Mouse (Mus musculus) bone marrow, adult 2 months (tissue): ENCODE results near the gene Ccdc117. TPM values are rescaled to one million over a fixed set of nuclear protein-coding genes. Genes with fewer than 3 reads are reported as not detected.
A peak's percentile ranks its signal among the peaks of the same experiment; 100 is the strongest.
"Not testable (repeated sequence)": the region's sequence is repeated elsewhere in the genome, so short reads cannot be mapped to it uniquely, and the experiment has no call there.

Experiments
- H3K27ac ChIP-seq: fragments of 200-500 bp; 2 replicates; pipeline ENCODE4 v1.5.1; 2012; ENCODE audit warnings: low read depth, mild to moderate bottlenecking, control low read depth, inconsistent platforms, low read length; ENCODE audit not compliant: control insufficient read depth, poor library complexity, insufficient read depth
- H3K4me1 ChIP-seq: fragments of 200-500 bp; 2 replicates; pipeline ENCODE4 v1.6.1; 2011; ENCODE audit warnings: low read length; ENCODE audit not compliant: control insufficient read depth, insufficient read depth
- H3K4me3 ChIP-seq: fragments of 200-500 bp; replicated peaks from 2 replicates; pipeline ENCODE3; 2011; ENCODE audit warnings: mild to moderate bottlenecking, low read depth, low read length, control low read depth; ENCODE audit not compliant: control insufficient read depth
- CTCF ChIP-seq: fragments of 200-500 bp; IDR thresholded peaks from 2 replicates; pipeline ENCODE4 v1.5.1; 2011; ENCODE audit warnings: low read length, control low read depth; ENCODE audit not compliant: control insufficient read depth, insufficient read depth
- POLR2A ChIP-seq: fragments of 200-500 bp; IDR thresholded peaks from 2 replicates; pipeline ENCODE4 v1.6.1; 2011; ENCODE audit warnings: low read depth, mild to moderate bottlenecking, control low read depth, low read length, borderline replicate concordance; ENCODE audit not compliant: control insufficient read depth
- WGBS: fragments of 180-500 bp; shearing (Covaris S2); methylation state at CpG from one replicate; pipeline ENCODE4 v1.1.7; 2018; 5-methylcytosine and 5-hydroxymethylcytosine counted together
- polyA plus RNA-seq: library from polyadenylated mRNA; stranded (reverse); fragments of >200 nt; gene quantifications from 2 replicates; pipeline ENCODE4 v1.2.4, GENCODE M21; 2011; ENCODE audit warnings: low replicate concordance; ENCODE audit not compliant: missing spikeins, insufficient read depth, insufficient read length

Gene Ccdc117
- polyA plus RNA-seq, 1 experiment = 9.5 TPM

GRCm38 (mm10) chr11:5516617-5517016 is 25.4 kb downstream of the Ccdc117 start:
- TF ChIP-seq POLR2A = no peak
- TF ChIP-seq CTCF = no peak
- WGBS = 91% methylated on average over 14 of the region's 14 CpGs
- Histone ChIP-seq H3K4me3 (no peak overlapping the region), H3K27ac (no peak overlapping the region), H3K4me1 (peaks cover 3% of the 10 kb centered on the region; the same call in 1 of the 2 replicates)

- 86% methylated on average over 7 of the region's 7 CpGs for WGBS
- Histone ChIP-seq H3K4me1 (peaks cover 3% of the 10 kb centered on the region; the same call in 1 of the 2 replicates), H3K4me3 (no peak overlapping the region), H3K27ac (no peak overlapping the region)
- TF ChIP-seq CTCF (no peak), POLR2A (no peak)
These were observed 25.8 kb downstream of the Ccdc117 start for GRCm38 (mm10) chr11:5516151-5516550.

- no peak overlapping the region for H3K4me3 ChIP-seq
- 84% methylated on average over 6 of the region's 6 CpGs for WGBS
- no peak overlapping the region for H3K27ac ChIP-seq
- TF ChIP-seq CTCF (no peak), POLR2A (no peak)
- peaks cover 3% of the 10 kb centered on the region; the same call in 1 of the 2 replicates for H3K4me1 ChIP-seq
These were observed 26.3 kb downstream of the Ccdc117 start for GRCm38 (mm10) chr11:5515655-5516054.

- Histone ChIP-seq H3K4me1 (peaks cover 3% of the 10 kb centered on the region; the same call in 1 of the 2 replicates), H3K4me3 (no peak overlapping the region), H3K27ac (no peak overlapping the region)
- TF ChIP-seq CTCF = no peak
- TF ChIP-seq POLR2A = no peak
- WGBS = 77% methylated on average over 6 of the region's 6 CpGs
These were observed 26.8 kb downstream of the Ccdc117 start for GRCm38 (mm10) chr11:5515196-5515595.

- Histone ChIP-seq H3K4me1 (peaks cover 9% of the 10 kb centered on the region; the same call in 1 of the 2 replicates), H3K27ac (no peak overlapping the region), H3K4me3 (no peak overlapping the region)
- WGBS = 88% methylated on average over 4 of the region's 4 CpGs
- TF ChIP-seq CTCF (no peak), POLR2A (no peak)
These were observed 27.9 kb downstream of the Ccdc117 start for GRCm38 (mm10) chr11:5514091-5514490.

- 64% methylated on average over 8 of the region's 8 CpGs for WGBS
- TF ChIP-seq POLR2A (no peak), CTCF (no peak)
- Histone ChIP-seq H3K4me1 (peaks cover 11% of the 10 kb centered on the region), H3K27ac (peak overlapping the region; percentile 42; the same call in 1 of the 2 replicates), H3K4me3 (no peak overlapping the region)
These were observed 29.0 kb downstream of the Ccdc117 start for GRCm38 (mm10) chr11:5512961-5513360.

GRCm38 (mm10) chr11:5512099-5512725 is 29.8 kb downstream of the Ccdc117 start:
- no peak for TF ChIP-seq POLR2A
- TF ChIP-seq CTCF = no peak
- H3K27ac ChIP-seq = peak overlapping the region; percentile 73
- WGBS = 12% methylated on average over 12 of the region's 12 CpGs
- no peak overlapping the region for H3K4me3 ChIP-seq
- peaks cover 11% of the 10 kb centered on the region for H3K4me1 ChIP-seq

- H3K27ac ChIP-seq, H3K4me3 ChIP-seq: not testable (repeated sequence)
- 60% methylated on average over 1 of the region's 2 CpGs for WGBS
- peaks cover 11% of the 10 kb centered on the region for H3K4me1 ChIP-seq
These were observed 31.3 kb downstream of the Ccdc117 start for GRCm38 (mm10) chr11:5510686-5511085.

- peaks cover 11% of the 10 kb centered on the region for H3K4me1 ChIP-seq
- peak overlapping the region; percentile 15; the same call in 1 of the 2 replicates for H3K27ac ChIP-seq
- no peak for TF ChIP-seq POLR2A
- no peak for TF ChIP-seq CTCF
- no peak overlapping the region for H3K4me3 ChIP-seq
- WGBS = 61% methylated on average over 5 of the region's 5 CpGs
These were observed 31.9 kb downstream of the Ccdc117 start for GRCm38 (mm10) chr11:5510099-5510391.
